Mouse (Mus musculus) limb, embryonic 14.5 days (tissue): ENCODE measurements around the gene Rorc. TPM values are rescaled to one million over a fixed set of nuclear protein-coding genes. Genes with fewer than 3 reads are reported as not detected.

ENCODE experiments used
- ATAC-seq: fragments of 200-750 bp; cut with Nextera tagmentation; 2 replicates; pipeline ENCODE4 v1.8.0; 2017; ENCODE audit warnings: low read depth, moderate number of reproducible peaks, moderate TSS enrichment; ENCODE audit not compliant: low FRiP score
- DNase-seq: peaks from one replicate; pipeline ENCODE4 v3.0.0-alpha.2; 2015; ENCODE audit warnings: low spot score
- H3K27ac ChIP-seq: fragments of 300-500 bp; sonication (generic); replicated peaks from 2 replicates; pipeline ENCODE4 v1.5.1; 2014; ENCODE audit warnings: low read depth, mild to moderate bottlenecking, low read length, moderate library complexity, mixed read lengths
- H3K27me3 ChIP-seq: fragments of 300-500 bp; sonication (generic); 2 replicates; pipeline ENCODE4 v1.6.1; 2014; ENCODE audit warnings: low read length, mixed read lengths; ENCODE audit not compliant: control insufficient read depth, insufficient read depth
- H3K36me3 ChIP-seq: fragments of 300-500 bp; sonication (generic); 2 replicates; pipeline ENCODE4 v1.6.1; 2014; ENCODE audit warnings: mild to moderate bottlenecking, low read length, moderate library complexity, mixed read lengths; ENCODE audit not compliant: control insufficient read depth, insufficient read depth
- H3K4me1 ChIP-seq: fragments of 300-500 bp; sonication (generic); 2 replicates; pipeline ENCODE4 v1.6.1; 2014; ENCODE audit warnings: antibody characterized with exemption, low read length, mixed read lengths; ENCODE audit not compliant: control insufficient read depth, insufficient read depth
- H3K4me2 ChIP-seq: fragments of 300-500 bp; sonication (generic); replicated peaks from 2 replicates; pipeline ENCODE4 v1.6.1; 2014; ENCODE audit warnings: low read depth, mild to moderate bottlenecking, low read length, moderate library complexity; ENCODE audit not compliant: severe bottlenecking
- H3K4me3 ChIP-seq: fragments of 300-500 bp; sonication (generic); replicated peaks from 2 replicates; pipeline ENCODE4 v1.5.1; 2014; ENCODE audit warnings: low read length
- H3K9ac ChIP-seq: fragments of 300-500 bp; sonication (generic); 2 replicates; pipeline ENCODE4 v1.6.1; 2014; ENCODE audit warnings: mild to moderate bottlenecking, low read depth, low read length, moderate library complexity; ENCODE audit not compliant: severe bottlenecking
- H3K9me3 ChIP-seq: fragments of 300-500 bp; sonication (generic); 2 replicates; pipeline ENCODE4 v1.6.1; 2016; ENCODE audit warnings: low read length; ENCODE audit not compliant: control insufficient read depth
- POLR2A ChIP-seq: fragments of 200-500 bp; IDR thresholded peaks from 2 replicates; pipeline ENCODE4 v1.8.0; 2012; ENCODE audit warnings: inconsistent platforms, mild to moderate bottlenecking, moderate library complexity, borderline replicate concordance; ENCODE audit not compliant: insufficient read depth, insufficient read length; ENCODE audit errors: extremely low read depth
- WGBS: fragments of 180-500 bp; shearing (Covaris S2); extraction: QIAGEN DNeasy Blood & Tissue Kit; methylation state at CpG from one replicate; pipeline ENCODE4 v1.1.7; 2014; 5-methylcytosine and 5-hydroxymethylcytosine counted together
- polyA plus RNA-seq, 2 experiments: library from polyadenylated mRNA; depleted of rRNA in 1 of 2; stranded (reverse) in 1 of 2; unstranded in 1 of 2; fragments of >200 nt; fragmentation: Nextera tagmentation in 1 of 2; extraction: Ambion mirVana in 1 of 2; gene quantifications; 2 replicates each; pipeline versions ENCODE4 v1.2.1 to v1.2.3; 2012 to 2014

The Rorc gene
- polyA plus RNA-seq, 2 experiments: 2.3 TPM

DNA sequence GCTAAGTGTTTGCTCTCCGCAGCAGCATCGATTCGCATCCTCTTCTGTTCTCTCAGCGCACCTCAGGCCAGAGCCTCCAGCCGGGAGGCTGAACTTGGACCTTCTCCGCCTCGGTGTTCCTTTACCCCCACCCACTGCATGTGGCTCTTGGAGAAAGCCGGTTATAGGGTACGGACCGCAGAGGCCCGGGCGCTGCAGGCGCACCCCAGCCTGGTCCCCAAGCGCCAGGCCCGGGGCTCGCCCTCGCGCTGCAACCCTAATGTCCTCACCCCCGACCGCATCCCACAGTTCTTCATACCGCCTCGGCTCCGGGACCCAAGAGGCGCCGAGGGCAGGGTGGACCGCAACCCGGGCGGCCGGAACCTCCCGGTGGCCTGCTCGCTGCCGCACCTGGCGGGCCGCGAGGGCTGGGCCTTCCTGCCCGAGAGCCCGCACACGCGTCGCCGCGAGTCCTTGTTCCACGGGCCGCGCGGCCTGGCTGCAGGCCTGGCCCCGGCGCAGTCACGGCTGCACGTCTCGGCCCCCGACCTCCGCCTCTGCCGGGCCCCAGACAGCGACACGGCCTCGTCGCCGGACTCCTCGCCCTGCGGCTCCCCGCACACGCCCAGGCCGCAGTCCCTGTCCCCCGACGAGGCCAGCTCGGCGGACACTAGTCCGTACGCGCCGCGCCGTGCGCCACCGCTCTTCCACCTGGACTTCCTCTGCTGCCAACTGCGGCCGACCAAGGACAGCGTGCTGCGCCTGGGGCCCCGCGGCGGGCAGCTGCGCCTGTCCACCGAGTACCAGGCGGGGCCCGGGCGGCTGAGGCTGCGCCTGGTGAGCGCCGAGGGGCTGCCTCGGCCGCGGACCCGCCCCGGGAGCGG lies 9.1 kb upstream of the Rorc start:
- Histone ChIP-seq H3K4me3 (peak overlapping the region; percentile 61), H3K9ac (peak overlapping the region; percentile 88), H3K27me3 (peaks cover 24% of the 10 kb centered on the region; the same call in 1 of the 2 replicates), H3K4me1 (no peaks in the 10 kb centered on the region; the same call in 1 of the 2 replicates), H3K4me2 (peak overlapping the region; percentile 94), H3K9me3 (no peaks in the 10 kb centered on the region), H3K36me3 (0 out of 2 replicates have a peak, but pooled peaks cover 2% of the 10 kb centered on the region), H3K27ac (0 out of 2 replicates have a peak overlapping the region, but pooled peaks have one; percentile 52)
- TF ChIP-seq POLR2A: no peak
- peak; percentile 20 for DNase-seq
- WGBS: 12% methylated on average over 47 of the region's 97 CpGs
- ATAC-seq: peak; percentile 72

DNA sequence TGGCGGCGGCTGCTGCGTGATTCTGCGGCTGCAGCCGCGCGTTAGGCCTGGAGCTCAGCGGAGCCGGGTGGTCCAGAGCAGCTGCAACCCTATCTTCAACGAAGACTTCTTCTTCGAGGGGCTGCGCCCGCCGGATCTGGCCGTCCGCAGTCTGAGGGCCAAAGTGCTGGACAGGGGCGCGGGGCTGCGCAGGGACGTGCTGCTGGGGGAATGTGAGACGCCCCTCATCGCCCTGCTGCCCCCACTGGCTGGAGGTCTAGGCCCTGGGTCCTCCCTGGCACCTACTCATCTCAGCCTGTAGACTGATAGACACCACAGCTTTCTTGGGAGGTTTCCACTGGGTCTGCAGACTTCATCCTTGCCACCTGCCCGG lies 8.5 kb upstream of the Rorc start:
- peak overlapping the region; percentile 88 for H3K9ac ChIP-seq
- WGBS: 5% methylated on average over 17 of the region's 23 CpGs
- H3K27me3 ChIP-seq: peaks cover 24% of the 10 kb centered on the region; the same call in 1 of the 2 replicates
- no peaks in the 10 kb centered on the region; the same call in 1 of the 2 replicates for H3K4me1 ChIP-seq
- ATAC-seq: no peak; the same call in 1 of the 2 replicates
- DNase-seq: no peak
- H3K9me3 ChIP-seq: no peaks in the 10 kb centered on the region
- H3K27ac ChIP-seq: 0 out of 2 replicates have a peak overlapping the region, but pooled peaks have one; percentile 52
- H3K4me2 ChIP-seq: peak overlapping the region; percentile 94
- 0 out of 2 replicates have a peak, but pooled peaks cover 2% of the 10 kb centered on the region for H3K36me3 ChIP-seq
- TF ChIP-seq POLR2A: no peak
- peak overlapping the region; percentile 61 for H3K4me3 ChIP-seq

DNA sequence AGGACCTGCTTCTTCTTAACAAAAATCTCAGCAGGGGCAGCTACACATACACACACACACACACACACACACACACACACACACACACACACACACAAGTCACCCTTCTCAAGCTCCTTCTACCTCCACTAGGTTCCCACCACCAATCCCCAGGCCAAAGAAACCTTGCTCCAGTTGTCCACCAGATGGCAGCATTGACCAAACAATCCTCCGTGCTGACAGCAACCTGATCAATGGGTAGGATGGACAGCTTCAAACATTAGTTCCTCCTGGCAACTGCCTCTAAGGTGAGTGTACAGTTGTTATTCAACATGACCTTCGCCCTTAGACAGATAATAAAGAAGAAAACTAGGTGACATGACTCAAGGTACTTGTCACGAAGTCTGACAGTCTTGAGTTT lies 5.8 kb upstream of the Rorc start:
- 0 out of 2 replicates have a peak, but pooled peaks have one; percentile 20 for TF ChIP-seq POLR2A
- Histone ChIP-seq H3K4me2 (no peak overlapping the region), H3K27ac (no peak overlapping the region), H3K4me3 (no peak overlapping the region), H3K9me3 (no peaks in the 10 kb centered on the region), H3K4me1 (peaks cover 3% of the 10 kb centered on the region), H3K9ac (no peak overlapping the region), H3K27me3 (peaks cover 24% of the 10 kb centered on the region; the same call in 1 of the 2 replicates), H3K36me3 (0 out of 2 replicates have a peak, but pooled peaks cover 2% of the 10 kb centered on the region)
- ATAC-seq: no peak
- WGBS: 17% methylated on average over 3 of the region's 3 CpGs
- DNase-seq: peak; percentile 86

DNA sequence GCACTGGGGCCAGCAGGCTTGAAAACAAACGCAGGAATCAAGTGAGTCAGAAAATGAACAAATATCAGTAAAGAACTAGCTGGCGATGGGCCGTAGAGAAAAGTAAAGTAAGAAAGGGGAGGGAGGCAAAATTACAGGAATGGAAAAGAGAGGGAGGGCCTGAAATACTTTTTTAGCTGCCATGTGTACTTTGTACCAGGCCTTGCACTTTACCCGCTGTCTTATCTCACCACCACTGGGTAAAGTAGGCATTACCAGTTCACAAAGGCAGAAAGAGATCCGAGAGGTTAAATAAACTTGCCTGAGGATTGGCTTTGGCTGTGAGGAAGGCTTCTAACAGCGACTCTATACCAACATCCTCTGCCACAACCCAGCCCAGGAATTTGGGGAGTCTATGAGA lies 5.1 kb upstream of the Rorc start:
- WGBS: 79% methylated on average over 6 of the region's 6 CpGs
- no peak for ATAC-seq
- no peak overlapping the region for H3K4me3 ChIP-seq
- H3K27me3 ChIP-seq: peaks cover 19% of the 10 kb centered on the region; the same call in 1 of the 2 replicates
- no peak overlapping the region for H3K4me2 ChIP-seq
- no peak for DNase-seq
- H3K36me3 ChIP-seq: 0 out of 2 replicates have a peak, but pooled peaks cover 2% of the 10 kb centered on the region
- peaks cover 11% of the 10 kb centered on the region for H3K4me1 ChIP-seq
- H3K9ac ChIP-seq: no peak overlapping the region
- H3K9me3 ChIP-seq: no peaks in the 10 kb centered on the region
- H3K27ac ChIP-seq: no peak overlapping the region
- no peak for TF ChIP-seq POLR2A

DNA sequence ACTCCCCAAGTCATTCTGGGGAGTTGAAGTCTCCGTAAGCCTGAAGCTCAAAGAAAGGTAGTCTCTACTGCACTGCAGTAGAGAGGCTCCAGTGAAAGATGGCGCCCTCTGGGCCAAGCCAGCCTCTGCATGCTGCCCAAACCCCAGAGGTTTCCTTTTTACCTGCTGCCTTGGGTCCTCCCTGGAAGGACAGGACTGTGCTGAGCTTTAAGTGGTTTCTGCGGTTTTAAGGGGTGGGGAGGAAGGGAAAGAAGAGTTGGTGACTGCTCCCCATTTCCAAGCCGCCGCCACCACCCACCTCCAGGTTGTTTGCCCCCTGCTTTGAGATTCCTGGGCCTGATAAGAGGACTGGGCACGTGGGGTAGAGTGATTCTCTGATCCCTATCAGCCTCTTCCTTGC lies 4.0 kb upstream of the Rorc start:
- ATAC-seq (no peak), DNase-seq (no peak)
- no peak overlapping the region for H3K27ac ChIP-seq
- no peaks in the 10 kb centered on the region for H3K9me3 ChIP-seq
- H3K9ac ChIP-seq: no peak overlapping the region
- H3K4me1 ChIP-seq: peaks cover 21% of the 10 kb centered on the region
- H3K4me3 ChIP-seq: no peak overlapping the region
- no peak for TF ChIP-seq POLR2A
- no peaks in the 10 kb centered on the region for H3K36me3 ChIP-seq
- no peak overlapping the region for H3K4me2 ChIP-seq
- whole genome bisulfite sequencing: 70% methylated on average over 6 of the region's 6 CpGs
- H3K27me3 ChIP-seq: peaks cover 15% of the 10 kb centered on the region; the same call in 1 of the 2 replicates
